Mouse (Mus musculus) liver, embryonic 15.5 days (tissue): ENCODE measurements around the gene Stx16. TPM values are rescaled to one million over a fixed set of nuclear protein-coding genes. Genes with fewer than 3 reads are reported as not detected.

Source experiments
- ATAC-seq: fragments of 200-750 bp; cut with Nextera tagmentation; 2 replicates; pipeline ENCODE4 v1.8.0; 2017; ENCODE audit warnings: moderate number of reproducible peaks, mild to moderate bottlenecking, moderate library complexity; ENCODE audit not compliant: insufficient read depth
- H3K27ac ChIP-seq: fragments of 300-500 bp; sonication (generic); replicated peaks from 2 replicates; pipeline ENCODE4 v1.5.1; 2015; ENCODE audit warnings: mild to moderate bottlenecking, inconsistent platforms
- H3K27me3 ChIP-seq: fragments of 300-500 bp; sonication (generic); 2 replicates; pipeline ENCODE4 v1.6.1; 2015; ENCODE audit warnings: mild to moderate bottlenecking, inconsistent platforms
- H3K36me3 ChIP-seq: fragments of 300-500 bp; sonication (generic); replicated peaks from 2 replicates; pipeline ENCODE4 v1.6.1; 2015; ENCODE audit warnings: moderate library complexity, mild to moderate bottlenecking, inconsistent platforms
- H3K4me1 ChIP-seq: fragments of 300-500 bp; sonication (generic); replicated peaks from 2 replicates; pipeline ENCODE4 v1.6.1; 2015; ENCODE audit warnings: inconsistent platforms
- H3K4me2 ChIP-seq: fragments of 300-500 bp; sonication (generic); 2 replicates; pipeline ENCODE4 v1.6.1; 2015; ENCODE audit warnings: moderate library complexity, mild to moderate bottlenecking, inconsistent platforms
- H3K4me3 ChIP-seq: fragments of 300-500 bp; sonication (generic); replicated peaks from 2 replicates; pipeline ENCODE4 v1.5.1; 2015; ENCODE audit warnings: mild to moderate bottlenecking, inconsistent platforms
- H3K9ac ChIP-seq: fragments of 300-500 bp; sonication (generic); 2 replicates; pipeline ENCODE4 v1.6.1; 2015; ENCODE audit warnings: moderate library complexity, mild to moderate bottlenecking, inconsistent platforms
- H3K9me3 ChIP-seq: fragments of 300-500 bp; sonication (generic); replicated peaks from 2 replicates; pipeline ENCODE4 v1.6.1; 2016; ENCODE audit warnings: inconsistent platforms
- WGBS: fragments of 180-500 bp; shearing (Covaris S2); methylation state at CpG from one replicate; pipeline ENCODE4 v1.1.7; 2015; ENCODE audit warnings: mixed read lengths; ENCODE audit not compliant: insufficient replicate concordance; 5-methylcytosine and 5-hydroxymethylcytosine counted together
- polyA plus RNA-seq: library from polyadenylated mRNA; unstranded; fragments of >200 nt; fragmentation: Nextera tagmentation; extraction: Ambion mirVana; gene quantifications from 2 replicates; pipeline ENCODE4 v1.2.1, GENCODE M21; 2015

Stx16 gene
- polyA plus RNA-seq, 1 experiment from 2014 or later = 2.7 TPM

GRCm38 (mm10) chr2:174076433-174076824 lies 321 bp downstream of the Stx16 start:
- no peaks in the 10 kb centered on the region for H3K36me3 ChIP-seq
- H3K27me3 ChIP-seq = peaks cover 6% of the 10 kb centered on the region
- H3K4me1 ChIP-seq = peaks cover 42% of the 10 kb centered on the region
- ATAC-seq = no peak; the same call in 1 of the 2 replicates
- H3K4me2 ChIP-seq = peak overlapping the region; percentile 90
- H3K9ac ChIP-seq = peak overlapping the region; percentile 82
- peak overlapping the region; percentile 76 for H3K27ac ChIP-seq
- WGBS = under 1% methylated on average over 22 of the region's 22 CpGs
- H3K9me3 ChIP-seq = no peaks in the 10 kb centered on the region
- peak overlapping the region; percentile 85 for H3K4me3 ChIP-seq

GRCm38 (mm10) chr2:174077004-174077695 lies 1.0 kb downstream of the Stx16 start:
- no peaks in the 10 kb centered on the region for H3K36me3 ChIP-seq
- peak overlapping the region; percentile 76 for H3K27ac ChIP-seq
- peak overlapping the region; percentile 85 for H3K4me3 ChIP-seq
- peaks cover 42% of the 10 kb centered on the region for H3K4me1 ChIP-seq
- H3K9ac ChIP-seq = peak overlapping the region; percentile 82
- WGBS = under 1% methylated on average over 19 of the region's 19 CpGs
- no peaks in the 10 kb centered on the region for H3K9me3 ChIP-seq
- ATAC-seq = no peak
- peak overlapping the region; percentile 90 for H3K4me2 ChIP-seq
- H3K27me3 ChIP-seq = peaks cover 6% of the 10 kb centered on the region

- H3K27ac ChIP-seq = peak overlapping the region; percentile 76; the same call in 1 of the 2 replicates
- H3K27me3 ChIP-seq = peaks cover 5% of the 10 kb centered on the region
- no peak for ATAC-seq
- 10% methylated on average over 11 of the region's 11 CpGs for WGBS
- peak overlapping the region; percentile 90 for H3K4me2 ChIP-seq
- peak overlapping the region; percentile 82 for H3K9ac ChIP-seq
- H3K9me3 ChIP-seq = no peaks in the 10 kb centered on the region
- no peaks in the 10 kb centered on the region for H3K36me3 ChIP-seq
- peaks cover 43% of the 10 kb centered on the region for H3K4me1 ChIP-seq
- peak overlapping the region; percentile 85 for H3K4me3 ChIP-seq
Observed at GRCm38 (mm10) chr2:174077776-174078338, 1.7 kb downstream of the Stx16 start.

- 73% methylated on average over 5 of the region's 5 CpGs for WGBS
- no peak overlapping the region for H3K27ac ChIP-seq
- H3K9me3 ChIP-seq = no peaks in the 10 kb centered on the region
- no peak for ATAC-seq
- no peak overlapping the region for H3K9ac ChIP-seq
- H3K27me3 ChIP-seq = no peaks in the 10 kb centered on the region
- no peaks in the 10 kb centered on the region for H3K36me3 ChIP-seq
- H3K4me1 ChIP-seq = peaks cover 25% of the 10 kb centered on the region
- H3K4me3 ChIP-seq = no peak overlapping the region
- no peak overlapping the region for H3K4me2 ChIP-seq
Observed at GRCm38 (mm10) chr2:174081833-174082232, 5.7 kb downstream of the Stx16 start.

GRCm38 (mm10) chr2:174082380-174082918 lies 6.3 kb downstream of the Stx16 start:
- no peak overlapping the region for H3K4me3 ChIP-seq
- H3K9ac ChIP-seq = no peak overlapping the region
- 66% methylated on average over 3 of the region's 3 CpGs for WGBS
- no peaks in the 10 kb centered on the region for H3K27me3 ChIP-seq
- H3K27ac ChIP-seq = no peak overlapping the region
- H3K36me3 ChIP-seq = no peaks in the 10 kb centered on the region
- no peak for ATAC-seq
- no peak overlapping the region for H3K4me2 ChIP-seq
- peaks cover 21% of the 10 kb centered on the region for H3K4me1 ChIP-seq
- H3K9me3 ChIP-seq = no peaks in the 10 kb centered on the region

GRCm38 (mm10) chr2:174095086-174095485 lies 19.0 kb downstream of the Stx16 start:
- peaks cover 50% of the 10 kb centered on the region for H3K36me3 ChIP-seq
- no peaks in the 10 kb centered on the region for H3K4me1 ChIP-seq
- H3K4me3 ChIP-seq = no peak overlapping the region
- no peaks in the 10 kb centered on the region for H3K27me3 ChIP-seq
- no peak overlapping the region for H3K9ac ChIP-seq
- ATAC-seq = no peak
- 83% methylated on average over 3 of the region's 3 CpGs for WGBS
- no peaks in the 10 kb centered on the region for H3K9me3 ChIP-seq
- H3K27ac ChIP-seq = no peak overlapping the region
- no peak overlapping the region for H3K4me2 ChIP-seq

- Histone ChIP-seq H3K4me3 (no peak overlapping the region), H3K27ac (no peak overlapping the region), H3K9ac (no peak overlapping the region), H3K9me3 (no peaks in the 10 kb centered on the region), H3K4me2 (no peak overlapping the region), H3K27me3 (no peaks in the 10 kb centered on the region), H3K36me3 (peaks cover 10% of the 10 kb centered on the region; the same call in 1 of the 2 replicates), H3K4me1 (no peaks in the 10 kb centered on the region)
- 72% methylated on average over 7 of the region's 7 CpGs for WGBS
- ATAC-seq = no peak
Observed at GRCm38 (mm10) chr2:174102399-174102798, 26.3 kb downstream of the Stx16 start.

- Histone ChIP-seq H3K4me2 (no peak overlapping the region), H3K9me3 (no peaks in the 10 kb centered on the region), H3K36me3 (no peaks in the 10 kb centered on the region), H3K4me1 (no peaks in the 10 kb centered on the region), H3K4me3 (no peak overlapping the region), H3K9ac (no peak overlapping the region), H3K27me3 (no peaks in the 10 kb centered on the region), H3K27ac (no peak overlapping the region)
- ATAC-seq = no peak
- WGBS = 66% methylated on average over 4 of the region's 4 CpGs
Observed at GRCm38 (mm10) chr2:174103527-174103926, 27.4 kb downstream of the Stx16 start.

- no peak for ATAC-seq
- no peak overlapping the region for H3K9ac ChIP-seq
- H3K4me3 ChIP-seq = no peak overlapping the region
- WGBS = 59% methylated on average over 3 of the region's 3 CpGs
- H3K36me3 ChIP-seq = no peaks in the 10 kb centered on the region
- no peaks in the 10 kb centered on the region for H3K9me3 ChIP-seq
- H3K27ac ChIP-seq = no peak overlapping the region
- H3K27me3 ChIP-seq = no peaks in the 10 kb centered on the region
- no peak overlapping the region for H3K4me2 ChIP-seq
- H3K4me1 ChIP-seq = peaks cover 19% of the 10 kb centered on the region
Observed at GRCm38 (mm10) chr2:174107375-174107774, 31.3 kb downstream of the Stx16 start.

GRCm38 (mm10) chr2:174109991-174110782 lies 34.1 kb downstream of the Stx16 start, which contains the start of gene Npepl1:
TSS of gene Npepl1 (plus strand) at chr2:174110349.
- Histone ChIP-seq H3K9me3 (no peaks in the 10 kb centered on the region), H3K4me3 (peak within 1 kb of the TSS; percentile 64), H3K27me3 (no peaks in the 10 kb centered on the region), H3K9ac (peak within 1 kb of the TSS; percentile 67), H3K27ac (peak within 1 kb of the TSS; percentile 65), H3K4me2 (peak within 1 kb of the TSS; percentile 84), H3K4me1 (peaks cover 19% of the 10 kb centered on the region), H3K36me3 (peaks cover 17% of the 10 kb centered on the region)
- 1% methylated on average over 74 of the region's 90 CpGs for WGBS
- ATAC-seq = peak; percentile 90
